Mouse (Mus musculus) limb, embryonic 10.5 days (tissue): ENCODE results near the gene Tmem208. TPM values are rescaled to one million over a fixed set of nuclear protein-coding genes. Genes with fewer than 3 reads are reported as not detected.

Experiments used
- DNase-seq: peaks from one replicate; pipeline ENCODE4 v3.0.0-alpha.2; 2017; ENCODE audit warnings: low spot score
- H3K27ac ChIP-seq: fragments of 300-500 bp; sonication (generic); 2 replicates; pipeline ENCODE4 v1.5.1; 2016; ENCODE audit warnings: mild to moderate bottlenecking
- H3K27me3 ChIP-seq: fragments of 300-500 bp; sonication (generic); 2 replicates; pipeline ENCODE4 v1.6.1; 2016; ENCODE audit warnings: low read depth, mild to moderate bottlenecking; ENCODE audit not compliant: poor library complexity, severe bottlenecking
- H3K36me3 ChIP-seq: fragments of 300-500 bp; sonication (generic); 2 replicates; pipeline ENCODE4 v1.6.1; 2016; ENCODE audit warnings: mild to moderate bottlenecking, moderate library complexity
- H3K4me1 ChIP-seq: fragments of 300-500 bp; sonication (generic); 2 replicates; pipeline ENCODE4 v1.6.1; 2016
- H3K4me3 ChIP-seq: fragments of 300-500 bp; sonication (generic); 2 replicates; pipeline ENCODE4 v1.5.1; 2016; ENCODE audit warnings: mild to moderate bottlenecking, moderate library complexity
- H3K9me3 ChIP-seq: fragments of 300-500 bp; sonication (generic); replicated peaks from 2 replicates; pipeline ENCODE4 v1.6.1; 2016; ENCODE audit warnings: mild to moderate bottlenecking
- WGBS: fragments of 180-500 bp; shearing (Covaris S2); methylation state at CpG from one replicate; pipeline ENCODE4 v1.1.7; 2016; 5-methylcytosine and 5-hydroxymethylcytosine counted together
- polyA plus RNA-seq: library from polyadenylated mRNA; unstranded; fragments of >200 nt; fragmentation: Nextera tagmentation; extraction: Ambion mirVana; gene quantifications from 2 replicates; pipeline ENCODE4 v1.2.1, GENCODE M21; 2016

Gene Tmem208
- polyA plus RNA-seq, 1 experiment from 2014 or later, result 105 TPM

DNA sequence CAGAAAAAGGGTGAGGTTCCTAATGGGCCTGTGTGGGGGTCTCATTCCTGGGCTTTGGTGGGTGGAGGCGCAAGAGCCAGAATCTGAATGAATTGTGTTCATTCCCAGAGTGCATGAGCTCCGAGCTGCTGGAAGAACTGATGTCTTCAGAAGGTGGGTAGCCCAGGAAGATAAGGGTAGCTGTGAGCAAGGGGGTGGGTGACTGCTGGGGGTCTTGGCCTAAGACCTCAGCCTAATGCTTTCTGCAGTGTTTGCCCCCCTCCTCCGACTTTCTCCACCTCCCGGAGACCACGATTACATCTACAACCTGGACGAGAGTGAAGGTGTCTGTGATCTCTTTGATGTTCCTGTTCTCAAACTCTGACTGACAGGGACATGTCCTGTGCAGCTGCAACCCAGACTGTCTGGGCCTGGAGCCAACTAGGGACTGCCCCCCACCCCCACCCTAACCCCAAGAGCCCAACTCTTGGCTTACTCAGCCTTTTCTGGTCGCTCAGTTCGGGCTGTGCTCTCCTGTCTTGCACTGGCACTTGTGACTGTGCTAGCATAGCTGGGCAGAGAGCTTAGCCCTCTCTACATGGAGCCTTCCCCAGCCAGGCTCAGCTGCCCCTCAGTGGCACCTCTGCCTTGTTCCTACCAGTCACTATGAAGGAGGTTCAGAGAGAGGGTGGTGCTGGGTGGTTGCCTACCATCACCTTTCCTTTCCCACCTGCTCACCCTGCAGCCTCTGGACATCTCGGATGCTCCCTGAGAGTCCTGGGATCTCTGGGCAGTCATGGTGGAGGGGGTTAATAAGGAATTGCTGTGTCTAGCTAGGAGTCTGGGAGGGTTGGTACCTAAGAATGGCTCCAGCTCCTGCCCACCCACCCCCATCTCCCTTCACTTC is 21.6 kb upstream of the Tmem208 start:
- peaks cover 23% of the 10 kb centered on the region for H3K4me1 ChIP-seq
- WGBS, result 86% methylated on average over 9 of the region's 9 CpGs
- no peak for DNase-seq
- no peaks in the 10 kb centered on the region for H3K27me3 ChIP-seq
- H3K27ac ChIP-seq, result no peak overlapping the region
- peaks cover 87% of the 10 kb centered on the region for H3K36me3 ChIP-seq
- no peaks in the 10 kb centered on the region for H3K9me3 ChIP-seq
- H3K4me3 ChIP-seq, result no peak overlapping the region

DNA sequence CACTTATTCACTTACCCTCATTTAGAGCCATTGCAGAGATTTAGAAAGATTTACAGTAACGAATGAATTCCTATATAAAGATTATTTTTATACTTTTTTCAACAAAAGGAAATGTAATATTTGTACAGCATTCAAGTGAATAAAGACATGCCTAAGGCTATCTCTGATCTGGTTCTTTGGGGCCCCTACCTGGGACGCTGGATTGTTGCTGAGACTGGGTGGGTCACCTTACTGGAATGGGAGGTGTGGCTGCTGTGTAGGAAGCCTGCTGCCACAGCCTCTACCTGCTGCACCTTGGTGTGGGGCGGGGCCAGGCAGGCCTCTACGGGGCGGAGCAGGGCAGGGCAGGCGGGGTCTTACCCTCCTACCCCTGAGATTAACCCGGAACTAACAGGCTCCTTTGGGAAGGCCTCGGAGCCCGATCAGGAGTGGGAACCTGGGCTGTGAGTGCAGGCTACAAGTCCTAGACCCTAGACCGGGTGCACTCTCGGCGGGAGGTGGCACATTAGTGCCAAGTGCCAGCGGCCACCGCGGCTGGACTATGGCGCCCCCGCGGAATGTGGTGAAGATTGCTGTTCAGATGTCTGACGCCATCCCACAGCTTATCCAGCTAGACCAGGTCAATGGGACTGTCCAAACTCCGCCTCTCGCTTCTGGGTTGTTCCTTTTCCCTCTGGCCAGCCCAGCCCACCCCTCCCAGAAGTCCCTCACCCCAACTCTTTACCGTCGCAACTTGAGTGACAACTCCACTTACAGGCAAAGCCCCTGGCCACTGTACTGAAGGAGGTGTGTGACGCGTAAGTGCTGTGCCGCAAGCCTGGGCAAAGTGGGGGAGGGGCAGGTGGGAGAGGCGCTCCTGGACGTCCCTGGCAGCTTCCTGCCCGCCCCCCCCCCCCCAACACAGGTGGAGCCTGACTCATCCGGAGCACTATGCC is 20.7 kb upstream of the Tmem208 start, which contains the start of gene Elmo3:
Gene Elmo3, plus strand, starts transcription at position 391 of the 935 bp plus-strand sequence.
- peak within 1 kb of the TSS; percentile 75 for H3K27ac ChIP-seq
- WGBS, result 5% methylated on average over 30 of the region's 30 CpGs

DNA sequence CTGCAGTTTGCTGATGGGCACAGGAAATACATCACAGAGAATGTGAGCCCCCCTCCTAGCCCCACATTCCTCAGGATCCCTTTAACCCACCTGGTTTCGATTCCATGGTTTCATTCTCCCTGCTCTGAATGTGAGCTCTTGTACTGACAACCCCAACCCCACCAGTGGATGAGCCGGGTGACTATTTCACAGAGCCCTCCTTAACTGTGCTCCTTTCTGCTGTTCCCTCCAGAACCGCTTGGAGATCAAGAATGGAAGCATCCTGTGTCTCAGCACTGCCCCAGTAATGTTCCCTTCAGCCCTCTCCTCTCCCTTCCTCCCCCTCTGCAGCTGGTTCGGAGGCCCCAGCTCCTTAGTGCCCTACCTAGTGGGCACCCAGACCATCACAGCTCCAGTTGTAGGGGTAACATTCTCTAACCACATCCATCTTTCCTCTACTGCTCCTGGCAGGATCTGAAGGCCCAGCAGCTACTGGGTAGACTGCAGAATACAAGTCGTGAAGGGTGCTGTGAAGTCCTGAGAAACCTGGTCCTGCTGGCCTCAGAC is 19.9 kb upstream of the Tmem208 start:
- WGBS, result 48% methylated on average over 5 of the region's 5 CpGs
- Histone ChIP-seq H3K27me3 (no peaks in the 10 kb centered on the region), H3K27ac (peak overlapping the region; percentile 75), H3K36me3 (peaks cover 85% of the 10 kb centered on the region), H3K4me3 (peak overlapping the region; percentile 47), H3K9me3 (no peaks in the 10 kb centered on the region), H3K4me1 (peaks cover 23% of the 10 kb centered on the region)
- no peak for DNase-seq

More for the DNA sequence above, 20.7 kb upstream of the Tmem208 start, which contains the start of gene Elmo3:
- Histone ChIP-seq H3K36me3 (peaks cover 86% of the 10 kb centered on the region), H3K4me3 (peak within 1 kb of the TSS; percentile 47), H3K4me1 (peaks cover 23% of the 10 kb centered on the region), H3K9me3 (no peaks in the 10 kb centered on the region), H3K27me3 (no peaks in the 10 kb centered on the region)
- DNase-seq, result peak; percentile 70

DNA sequence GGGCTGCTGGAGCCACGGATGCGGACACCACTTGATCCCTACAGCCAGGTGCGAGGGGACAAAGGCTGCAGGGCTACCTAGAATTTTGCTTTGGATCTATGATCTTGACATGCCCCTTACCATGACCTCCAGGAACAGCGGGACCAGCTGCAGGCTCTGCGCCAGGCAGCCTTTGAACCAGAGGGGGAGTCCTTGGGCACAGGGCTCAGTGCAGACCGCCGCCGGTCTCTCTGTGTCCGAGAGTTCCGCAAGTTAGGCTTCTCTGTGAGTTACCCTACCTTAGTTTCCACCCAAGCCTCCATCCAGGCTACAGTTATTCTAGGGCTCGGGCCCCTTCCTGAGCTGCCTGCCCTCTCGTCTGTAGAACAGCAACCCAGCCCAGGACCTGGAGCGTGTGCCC is 18.5 kb upstream of the Tmem208 start:
- DNase-seq, result no peak
- Histone ChIP-seq H3K4me3 (no peak overlapping the region), H3K9me3 (no peaks in the 10 kb centered on the region), H3K27ac (no peak overlapping the region), H3K27me3 (no peaks in the 10 kb centered on the region), H3K4me1 (peaks cover 23% of the 10 kb centered on the region), H3K36me3 (peaks cover 85% of the 10 kb centered on the region)
- 96% methylated on average over 13 of the region's 13 CpGs for WGBS

DNA sequence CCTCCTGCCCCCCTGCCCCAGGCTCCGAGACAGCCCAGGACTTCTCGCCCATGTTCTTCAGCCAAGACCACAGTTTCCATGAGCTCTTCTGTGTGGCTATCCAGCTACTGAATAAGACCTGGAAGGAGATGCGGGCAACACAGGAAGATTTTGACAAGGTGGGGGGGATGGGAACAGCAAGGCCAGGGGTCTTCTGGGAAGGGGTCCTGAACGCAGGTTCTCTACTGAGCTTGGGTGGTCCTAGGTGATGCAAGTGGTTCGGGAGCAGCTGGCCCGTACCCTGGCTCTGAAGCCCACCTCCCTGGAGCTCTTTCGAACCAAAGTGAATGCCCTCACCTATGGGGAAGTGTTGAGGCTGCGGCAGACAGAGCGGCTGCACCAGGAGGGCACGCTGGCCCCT is 17.7 kb upstream of the Tmem208 start:
- H3K27me3 ChIP-seq, result no peaks in the 10 kb centered on the region
- peaks cover 23% of the 10 kb centered on the region for H3K4me1 ChIP-seq
- no peak for DNase-seq
- H3K27ac ChIP-seq, result no peak overlapping the region
- H3K4me3 ChIP-seq, result no peak overlapping the region
- peaks cover 85% of the 10 kb centered on the region for H3K36me3 ChIP-seq
- H3K9me3 ChIP-seq, result no peaks in the 10 kb centered on the region
- WGBS, result 94% methylated on average over 10 of the region's 10 CpGs

DNA sequence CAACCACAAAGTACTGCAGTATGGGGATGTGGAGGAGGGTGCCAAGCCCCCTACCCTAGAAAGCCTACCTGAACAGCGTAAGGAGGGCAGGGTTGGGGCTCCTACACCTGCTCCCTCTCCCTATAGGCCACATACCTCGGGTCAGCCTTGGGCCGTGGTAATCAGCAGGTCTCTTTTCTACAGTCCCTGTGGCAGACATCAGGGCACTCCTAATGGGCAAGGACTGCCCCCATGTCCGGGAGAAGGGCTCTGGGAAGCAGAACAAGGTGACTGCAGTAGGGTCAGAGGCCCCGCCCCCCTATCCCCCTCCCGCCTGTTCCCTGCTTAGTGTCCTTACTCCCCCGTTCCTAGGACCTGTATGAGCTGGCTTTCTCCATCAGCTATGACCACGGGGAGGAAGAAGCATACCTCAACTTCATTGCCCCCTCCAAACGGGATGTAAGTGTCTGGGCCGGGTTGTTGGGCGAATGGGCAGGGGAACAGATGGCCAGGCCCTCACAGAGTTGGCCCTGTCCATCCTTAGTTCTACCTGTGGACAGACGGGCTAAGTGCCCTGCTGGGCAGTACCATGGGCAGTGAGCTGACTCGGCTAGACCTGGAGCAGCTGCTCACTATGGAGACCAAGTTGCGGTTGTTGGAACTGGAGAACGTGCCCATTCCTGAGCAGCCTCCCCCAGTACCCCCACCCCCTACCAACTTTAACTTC is 16.9 kb upstream of the Tmem208 start:
- WGBS, result 83% methylated on average over 15 of the region's 15 CpGs
- peaks cover 85% of the 10 kb centered on the region for H3K36me3 ChIP-seq
- H3K4me3 ChIP-seq, result no peak overlapping the region
- no peak for DNase-seq
- H3K27me3 ChIP-seq, result no peaks in the 10 kb centered on the region
- H3K4me1 ChIP-seq, result peaks cover 22% of the 10 kb centered on the region
- no peak overlapping the region for H3K27ac ChIP-seq
- no peaks in the 10 kb centered on the region for H3K9me3 ChIP-seq

DNA sequence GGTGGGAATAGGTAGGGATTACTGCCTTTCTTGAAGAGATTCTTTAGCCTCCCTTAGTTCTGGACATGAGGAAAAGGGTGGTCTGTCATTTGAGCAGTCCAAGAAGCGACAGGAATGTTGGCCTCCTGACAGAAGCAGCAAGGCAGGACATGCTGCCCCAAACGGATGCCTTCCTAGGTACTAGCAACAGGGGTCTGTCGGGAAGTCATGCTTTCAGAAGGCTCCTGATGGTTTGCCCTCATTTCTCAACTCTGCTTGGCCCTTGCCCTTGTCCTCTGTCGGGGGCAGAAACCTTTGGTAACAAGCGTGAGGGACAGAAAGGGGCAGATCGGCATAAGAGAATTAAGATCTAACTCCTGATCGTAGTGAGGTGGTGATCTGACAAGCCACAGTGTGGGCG is 16.0 kb upstream of the Tmem208 start:
- H3K4me1 ChIP-seq, result peaks cover 16% of the 10 kb centered on the region
- no peak for DNase-seq
- no peaks in the 10 kb centered on the region for H3K9me3 ChIP-seq
- peaks cover 86% of the 10 kb centered on the region for H3K36me3 ChIP-seq
- no peak overlapping the region for H3K27ac ChIP-seq
- no peaks in the 10 kb centered on the region for H3K27me3 ChIP-seq
- H3K4me3 ChIP-seq, result no peak overlapping the region
- WGBS, result 83% methylated on average over 8 of the region's 8 CpGs

DNA sequence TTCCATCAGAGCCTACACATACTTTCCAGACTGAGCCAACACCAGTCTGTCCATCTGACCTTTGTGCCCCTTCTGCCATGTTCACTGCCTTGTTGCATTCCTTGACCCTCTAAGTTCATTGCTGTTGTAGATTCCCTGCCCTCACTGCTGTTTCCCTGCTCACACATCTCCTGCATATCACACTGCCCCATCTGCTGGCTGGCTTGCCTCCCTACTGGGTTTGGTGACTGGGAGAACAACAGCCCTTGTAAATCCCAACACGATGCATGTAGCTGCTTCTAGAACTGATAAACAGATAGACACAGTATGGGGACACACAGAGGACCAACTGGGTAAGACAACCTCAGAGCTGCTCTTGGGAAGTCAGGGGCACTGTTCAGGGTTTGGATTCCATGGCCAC is 14.4 kb upstream of the Tmem208 start:
- Histone ChIP-seq H3K9me3 (no peaks in the 10 kb centered on the region), H3K27ac (no peak overlapping the region), H3K4me1 (no peaks in the 10 kb centered on the region), H3K4me3 (no peak overlapping the region), H3K36me3 (peaks cover 98% of the 10 kb centered on the region), H3K27me3 (no peaks in the 10 kb centered on the region)
- WGBS, result 80% methylated on average over 1 of the region's 1 CpGs
- DNase-seq, result no peak

DNA sequence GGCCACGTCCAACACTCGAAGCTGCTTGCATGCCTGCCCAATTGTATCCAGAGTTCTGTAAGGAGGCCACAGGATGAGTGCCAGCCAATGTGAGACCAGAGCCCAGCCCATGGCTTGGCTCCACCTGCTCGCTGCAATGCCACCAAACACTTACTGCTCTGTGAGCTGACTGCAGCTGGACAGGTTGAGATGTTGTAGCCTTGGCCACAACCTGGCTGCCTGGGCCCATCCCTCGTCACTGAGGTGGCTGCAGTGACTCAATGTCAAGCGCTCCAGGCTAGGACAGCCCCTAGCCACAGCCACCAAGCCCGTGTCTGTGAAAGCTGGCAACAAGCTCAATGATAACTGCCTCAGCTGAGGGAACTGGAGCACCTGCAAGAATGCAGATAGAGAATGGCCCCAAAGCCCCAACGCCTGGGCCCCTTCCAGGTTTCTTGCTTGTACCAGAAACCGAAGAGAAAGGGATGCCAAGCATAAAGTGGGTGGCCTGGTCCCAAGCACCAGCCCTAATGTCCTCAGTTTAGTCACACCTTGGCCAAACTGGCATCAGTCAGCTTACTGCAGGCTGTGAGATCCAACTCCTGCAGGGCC is 13.2 kb upstream of the Tmem208 start:
- Histone ChIP-seq H3K27ac (no peak overlapping the region), H3K4me1 (no peaks in the 10 kb centered on the region), H3K36me3 (peaks cover 95% of the 10 kb centered on the region), H3K9me3 (no peaks in the 10 kb centered on the region), H3K4me3 (no peak overlapping the region), H3K27me3 (no peaks in the 10 kb centered on the region)
- 88% methylated on average over 8 of the region's 8 CpGs for WGBS
- DNase-seq, result no peak

DNA sequence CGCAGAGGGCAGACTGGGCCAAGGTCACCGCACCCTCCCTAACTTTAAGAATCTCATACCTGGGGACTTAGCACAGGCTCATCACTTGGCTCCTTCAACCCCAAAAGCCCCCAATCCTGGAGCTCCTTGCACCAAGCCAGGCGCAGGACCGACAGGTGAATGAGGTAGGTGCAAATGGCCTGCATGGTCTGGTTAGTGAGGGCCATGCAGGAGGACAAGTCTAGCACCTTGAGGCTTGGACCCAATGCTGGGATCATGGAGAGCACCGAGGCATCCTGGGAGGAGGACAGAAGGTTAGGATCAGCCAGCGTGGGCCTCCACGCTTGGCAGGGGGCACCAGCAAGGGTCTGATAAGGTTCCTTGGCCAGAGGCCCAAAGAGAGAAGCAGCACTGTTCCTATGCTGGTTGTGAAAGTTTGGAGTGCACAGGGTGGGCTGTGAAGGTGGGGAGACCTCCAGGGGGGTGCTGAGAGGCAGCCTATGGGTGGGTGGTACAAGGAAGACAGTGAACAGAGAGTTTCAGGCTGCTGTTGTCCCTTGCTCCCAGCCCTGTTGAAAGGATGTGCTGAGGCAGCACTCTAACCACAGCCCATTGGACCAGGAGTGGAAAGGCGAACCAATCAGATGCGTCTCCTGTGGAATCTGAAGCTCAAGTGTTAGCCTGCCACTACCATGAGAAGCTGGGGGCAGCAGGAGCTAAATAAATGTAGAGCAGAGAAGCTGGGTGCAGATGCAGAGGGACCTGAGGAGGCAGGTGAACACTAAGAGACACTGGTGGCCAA is 12.3 kb upstream of the Tmem208 start:
- Histone ChIP-seq H3K9me3 (no peaks in the 10 kb centered on the region), H3K4me1 (no peaks in the 10 kb centered on the region), H3K27me3 (no peaks in the 10 kb centered on the region), H3K27ac (no peak overlapping the region), H3K4me3 (no peak overlapping the region), H3K36me3 (peaks cover 94% of the 10 kb centered on the region)
- no peak for DNase-seq
- WGBS, result 78% methylated on average over 9 of the region's 9 CpGs

DNA sequence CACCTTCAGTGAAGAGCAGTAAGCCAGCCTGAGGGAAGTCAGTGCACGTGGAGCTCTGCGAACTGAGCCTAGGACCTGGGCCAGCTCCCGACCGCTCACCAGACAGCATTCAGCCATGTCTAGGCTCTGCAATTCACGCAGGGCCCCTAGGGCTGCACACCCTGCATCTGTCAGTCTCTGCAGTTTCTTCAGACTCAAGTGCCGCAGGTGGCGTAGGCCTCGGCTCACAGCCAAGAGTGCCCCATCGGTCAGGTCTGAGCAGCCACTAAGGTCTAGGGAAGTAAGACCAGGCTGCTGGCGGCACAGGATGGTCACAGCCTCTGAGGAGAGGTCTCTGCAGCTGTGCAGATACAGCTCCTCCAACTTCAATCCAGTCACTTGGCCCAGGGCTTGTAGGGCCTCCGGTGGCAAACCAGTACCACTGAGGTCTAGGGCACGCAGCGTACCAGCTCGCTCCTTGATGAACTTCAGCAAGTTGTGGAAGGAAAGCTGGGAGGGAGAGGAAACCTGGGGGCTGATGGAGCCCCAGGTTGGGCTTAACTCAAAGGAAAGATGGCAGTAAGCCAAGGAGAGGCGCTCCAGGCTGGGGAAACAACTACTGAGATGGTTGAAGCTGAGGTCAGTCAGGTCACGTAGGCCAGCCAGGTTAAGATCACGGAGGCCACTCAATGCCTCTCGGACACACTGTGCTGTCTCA is 10.9 kb upstream of the Tmem208 start:
- peaks cover 95% of the 10 kb centered on the region for H3K36me3 ChIP-seq
- H3K27me3 ChIP-seq, result no peaks in the 10 kb centered on the region
- WGBS, result 92% methylated on average over 18 of the region's 18 CpGs

More for the DNA sequence above, 10.9 kb upstream of the Tmem208 start:
- Histone ChIP-seq H3K4me1 (no peaks in the 10 kb centered on the region), H3K9me3 (no peaks in the 10 kb centered on the region), H3K4me3 (no peak overlapping the region), H3K27ac (no peak overlapping the region)
- DNase-seq, result no peak
